Mouse (Mus musculus): ENCODE results near the gene Lmf1.

- no peak for TF ChIP-seq GATA1 (IDR thresholded peaks at IDR 0.05; ENCODE audit: borderline replicate concordance, low read length)
- TF ChIP-seq FLI1 (IDR thresholded peaks at IDR 0.05; ENCODE audit: low read length) = no peak
Observed at GRCm38 (mm10) chr17:25625282-25625681, 46.4 kb downstream of the Lmf1 start.

All from megakaryocyte, embryonic 14.5 days (primary cell).